Mouse (Mus musculus) layer of hippocampus, adult 18-20 months (tissue): Measurements from ENCODE around the gene Zfp36l2. TPM values are rescaled to one million over a fixed set of nuclear protein-coding genes. Genes with fewer than 3 reads are reported as not detected.

Source experiments
- DNase-seq, 2 experiments: peaks; one replicate each; pipeline ENCODE4 v3.0.0; 2022; ENCODE audit warnings: low spot score in 2 of 2
- total RNA-seq, 2 experiments: library from RNA; stranded (reverse); gene quantifications; 2 replicates each; pipeline ENCODE4 v1.2.3; 2021

Gene Zfp36l2
- total RNA-seq, 2 experiments from 2014 or later = 22.0 to 32.5 TPM

DNA sequence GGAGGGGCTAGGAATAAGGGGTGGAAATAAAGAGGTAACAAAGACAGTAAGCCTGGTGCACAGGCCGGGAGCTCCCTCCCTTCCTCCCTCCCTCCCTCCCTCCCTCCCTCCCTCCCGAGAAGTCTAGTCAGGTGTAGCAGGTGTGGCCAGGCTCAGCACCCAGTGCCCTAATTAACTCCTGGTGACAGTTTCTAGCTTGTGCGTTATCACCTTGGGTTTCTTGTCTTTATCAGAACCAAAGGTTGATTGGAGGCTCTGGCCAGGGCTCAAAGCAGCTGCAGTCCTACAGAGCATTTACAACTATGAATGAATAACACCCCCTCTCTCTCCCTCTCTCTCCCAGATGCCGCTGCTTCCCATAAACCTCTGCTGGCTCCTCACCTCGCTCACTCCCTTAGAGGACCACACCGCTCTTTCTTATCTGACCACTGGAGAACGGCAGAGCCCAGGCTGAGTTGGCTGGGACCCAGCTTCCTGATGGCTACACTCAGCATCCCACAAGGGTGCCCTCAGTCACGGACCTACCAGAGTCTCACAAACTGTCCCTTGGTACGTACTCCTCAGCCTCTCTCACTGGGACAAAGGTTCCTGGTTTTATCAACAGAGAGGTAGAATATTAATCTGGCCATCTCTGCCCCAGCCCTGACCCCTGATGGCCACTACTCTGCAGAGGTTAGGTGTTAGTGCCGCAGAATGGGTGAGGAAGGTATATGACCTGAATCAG is 50.9 kb downstream of the Zfp36l2 start:
- no peak for DNase-seq

DNA sequence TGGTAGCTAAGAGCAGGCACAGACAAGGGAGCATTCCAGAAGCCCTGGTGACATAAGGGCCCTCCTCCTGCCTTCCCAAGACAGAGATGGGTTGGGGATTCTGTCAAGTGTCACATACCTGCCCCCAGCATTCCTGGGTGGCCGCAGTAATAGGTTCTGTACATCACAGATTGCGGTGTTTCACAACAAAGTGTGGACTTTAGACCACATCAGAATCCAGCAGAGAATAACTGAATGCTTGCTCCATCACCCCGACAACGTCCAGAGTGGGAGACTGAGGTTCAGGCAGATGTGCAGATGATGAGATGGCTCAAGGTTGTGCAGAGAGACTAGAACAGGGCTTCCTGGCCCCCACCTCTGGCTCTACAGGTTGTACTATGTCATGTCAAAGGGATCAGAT is 51.5 kb downstream of the Zfp36l2 start:
- DNase-seq = no peak

DNA sequence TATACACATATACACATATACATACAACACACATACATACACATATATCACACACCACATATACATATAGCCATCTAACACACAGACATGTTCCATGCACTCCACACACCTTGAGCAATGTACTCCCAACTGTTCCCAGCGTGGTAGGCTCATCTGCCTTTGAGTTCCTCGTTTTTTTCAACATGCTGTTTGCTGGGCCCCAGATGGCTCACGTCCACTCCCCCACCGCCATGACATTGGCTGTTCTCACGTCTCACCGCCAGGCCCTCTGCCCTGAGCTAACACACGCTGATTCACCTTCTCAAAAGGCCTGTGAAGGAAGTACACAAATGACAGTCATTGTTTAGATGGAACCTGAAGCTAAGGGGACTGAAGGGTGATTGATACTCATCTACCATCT is 52.5 kb downstream of the Zfp36l2 start:
- DNase-seq = no peak
